Mouse (Mus musculus) ovary, postnatal 36 days (tissue): ENCODE data around the gene Col18a1.
A peak's percentile ranks its signal among the peaks of the same experiment; 100 is the strongest.

Experiments
- DNase-seq: peaks from one replicate; pipeline ENCODE4 v3.0.0; 2022; ENCODE audit warnings: low spot score, mixed read lengths

The Col18a1 gene

GRCm38 (mm10) chr10:77165963-77166717, at the start of gene Col18a1:
Col18a1 (minus strand) TSS chr10:77166548.
- DNase-seq: peak; percentile 57

- DNase-seq: no peak
These were observed 49.3 kb upstream of the Col18a1 start for GRCm38 (mm10) chr10:77215641-77216040.

DNA sequence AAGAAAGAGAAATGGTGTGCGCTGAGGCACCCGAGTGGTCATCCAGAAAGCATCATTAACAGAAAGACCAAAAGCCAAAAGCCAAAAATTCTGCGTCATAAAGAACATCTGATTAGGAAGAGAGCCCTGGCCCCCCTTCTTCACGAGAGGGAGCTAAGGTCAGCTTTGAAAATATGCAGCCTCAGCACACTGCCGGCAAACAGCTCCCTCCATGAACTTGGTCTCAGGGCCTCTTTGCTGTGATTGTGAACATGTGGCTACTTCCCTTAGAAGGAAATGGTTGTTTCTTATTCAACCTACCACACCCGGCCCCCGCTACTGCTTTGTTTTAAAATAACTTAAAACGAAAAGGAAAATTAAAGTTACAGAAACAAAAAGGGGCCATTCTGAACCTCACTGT, 48.2 kb upstream of the Col18a1 start:
- DNase-seq: no peak

DNA sequence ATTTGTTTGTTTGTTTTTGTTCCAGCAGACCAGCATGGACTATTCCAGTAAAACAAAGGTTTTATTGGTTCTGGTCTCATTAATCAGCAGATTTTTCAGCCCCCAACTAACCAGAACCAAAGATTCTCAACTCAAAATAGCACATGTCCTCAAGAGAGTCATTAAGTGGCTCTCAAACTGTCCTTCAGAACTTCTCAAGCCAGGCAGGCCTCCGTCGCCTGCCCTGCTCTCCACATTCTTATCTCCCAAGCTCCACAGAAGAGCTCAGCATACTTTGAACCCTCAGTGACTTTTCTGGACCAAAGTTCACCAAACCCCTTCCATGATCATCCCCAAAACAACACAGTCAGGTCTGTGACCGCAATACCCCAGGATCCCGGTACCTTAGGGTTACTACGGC, 47.1 kb upstream of the Col18a1 start:
- no peak for DNase-seq

DNA sequence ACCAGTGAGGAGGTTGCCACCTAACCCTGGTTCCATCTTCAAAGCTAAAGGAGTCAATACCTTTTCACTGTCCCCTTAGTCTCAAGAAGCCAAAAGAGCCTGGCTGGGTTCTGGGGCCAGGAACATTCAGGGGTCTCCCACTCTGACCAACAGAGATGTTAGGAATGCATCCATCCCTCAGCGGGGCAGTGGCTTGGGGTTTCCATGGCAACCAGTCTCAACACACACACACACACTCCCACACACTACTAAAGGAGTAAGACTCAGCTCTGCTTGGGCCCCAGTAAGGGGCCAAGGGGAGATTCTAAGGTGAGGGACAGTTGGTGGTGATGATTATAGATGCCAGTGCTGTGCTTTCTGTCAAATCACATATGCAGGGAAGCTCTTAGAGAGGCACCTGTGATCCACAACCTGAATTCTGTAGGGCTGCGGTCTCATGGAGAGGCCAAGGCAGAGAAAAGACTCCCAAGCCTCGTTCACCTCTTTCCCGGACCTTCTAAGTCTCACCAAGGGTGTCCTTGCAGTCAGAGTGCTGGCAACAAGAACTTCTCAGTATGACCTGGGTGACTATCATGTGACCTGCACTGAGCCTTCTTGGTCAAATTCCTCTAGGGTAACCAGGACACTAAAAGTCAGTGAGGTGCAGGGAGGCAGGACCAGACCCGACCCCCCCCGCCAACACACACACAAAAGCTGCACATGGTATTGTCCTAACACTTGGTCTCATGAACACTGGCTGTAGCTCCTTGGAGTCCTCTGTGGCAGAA, 46.2 kb upstream of the Col18a1 start:
- DNase-seq: no peak

DNA sequence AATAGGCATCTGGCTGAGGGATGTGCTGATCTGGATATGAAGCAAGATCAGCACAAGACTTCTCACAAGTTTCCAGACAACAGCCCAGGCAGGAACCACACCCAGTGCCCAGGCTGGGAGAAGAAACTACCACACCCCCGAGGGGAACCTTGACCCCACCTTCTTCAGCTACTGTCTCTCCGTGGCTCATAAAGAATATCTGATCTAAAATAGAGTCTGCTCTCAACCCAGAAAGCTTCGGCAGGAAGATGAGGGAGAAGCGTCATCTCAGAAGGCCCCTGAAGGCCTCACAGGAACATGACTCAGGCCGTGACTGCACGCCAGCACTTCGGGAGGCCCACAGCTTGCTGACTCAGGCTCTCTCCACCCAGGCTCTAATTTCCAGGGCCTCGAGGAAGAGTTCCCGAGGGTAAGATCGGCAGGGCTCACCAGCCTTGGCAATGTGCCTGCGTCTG, 44.8 kb upstream of the Col18a1 start:
- peak; percentile 40 for DNase-seq

DNA sequence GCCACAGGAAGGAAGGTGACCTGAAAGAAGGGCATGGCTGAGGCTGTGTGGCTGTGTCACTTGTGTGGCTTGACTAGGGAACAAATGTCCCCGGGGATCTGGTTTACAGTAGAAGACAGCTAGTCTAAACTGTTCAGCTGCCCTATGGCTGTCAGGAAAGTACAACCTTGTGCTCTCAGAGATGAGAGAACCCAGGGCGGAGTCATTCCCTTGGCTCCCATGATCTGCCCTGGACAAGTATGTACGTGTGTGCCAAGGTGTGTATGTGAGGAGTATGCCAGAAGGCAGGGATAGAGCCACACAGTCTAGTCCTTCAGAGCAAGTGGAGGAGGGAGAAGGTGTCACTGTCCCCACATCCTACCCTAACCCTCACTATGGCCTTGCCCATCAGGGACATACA, 44.3 kb upstream of the Col18a1 start:
- DNase-seq: no peak

DNA sequence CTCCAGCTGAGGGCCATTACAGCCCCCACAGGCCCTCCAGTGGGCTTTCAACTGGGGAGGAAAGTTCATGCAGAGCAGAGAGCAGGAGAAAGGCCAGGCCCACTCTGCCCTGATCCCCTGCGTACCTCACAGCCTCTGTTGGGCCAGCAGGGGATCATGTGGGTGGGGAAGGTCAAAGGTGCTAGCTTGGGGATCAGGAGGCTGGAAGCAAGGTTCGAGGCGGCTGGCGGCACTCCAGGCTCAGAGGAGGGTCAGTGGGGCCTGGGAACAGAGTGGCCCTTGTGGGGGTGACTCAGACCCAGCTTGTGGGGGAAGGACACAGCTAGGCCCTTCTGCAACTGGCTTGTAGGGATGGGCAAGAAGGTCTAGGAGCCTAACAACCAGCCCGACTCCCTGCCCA, 42.9 kb upstream of the Col18a1 start:
- DNase-seq: no peak

DNA sequence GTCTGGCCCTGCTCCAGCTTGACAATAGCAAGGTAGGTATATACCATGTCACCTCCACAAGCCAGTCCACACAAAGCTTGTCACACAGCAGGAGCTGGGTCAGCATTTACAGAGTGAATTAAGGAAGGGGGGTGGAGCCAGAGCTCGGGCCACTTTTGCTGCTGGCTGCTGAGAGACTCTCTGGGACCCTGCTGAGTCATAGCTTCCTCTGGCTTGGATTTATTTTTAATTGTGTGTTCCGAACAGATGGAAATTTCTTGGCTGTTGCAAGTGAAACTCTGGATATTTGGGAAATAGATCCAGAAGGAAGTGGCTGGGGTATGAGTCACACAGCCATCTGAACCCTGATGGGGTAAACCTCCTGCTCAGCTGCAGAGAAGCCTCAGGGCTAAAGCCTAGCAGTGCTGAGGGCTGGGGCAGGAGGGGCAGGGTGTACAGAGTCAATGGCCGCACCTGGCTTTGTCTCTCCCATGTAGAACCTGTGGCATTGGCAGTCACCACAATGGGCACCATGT, 40.3 kb upstream of the Col18a1 start:
- DNase-seq: no peak

GRCm38 (mm10) chr10:77206134-77206533, 39.8 kb upstream of the Col18a1 start:
- DNase-seq: no peak

DNA sequence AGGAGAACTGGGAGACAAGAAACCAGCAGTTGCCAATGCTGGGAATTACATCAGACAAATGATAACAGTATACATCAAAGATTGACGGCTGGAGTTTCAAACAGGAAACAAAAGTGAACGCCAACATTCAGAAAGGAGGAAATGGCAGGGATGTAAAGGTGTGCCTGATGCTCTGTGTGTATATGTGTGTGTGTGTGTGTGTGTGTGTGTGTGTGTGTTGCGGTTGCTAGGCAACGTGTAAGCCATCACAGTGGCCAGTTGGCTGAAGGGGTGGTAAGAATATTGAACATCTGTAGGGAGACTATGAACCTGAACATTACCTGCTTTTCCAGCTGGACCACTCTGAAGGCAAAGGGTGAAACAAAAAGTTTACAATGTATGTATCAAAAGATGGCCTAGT, 37.6 kb upstream of the Col18a1 start:
- no peak for DNase-seq

DNA sequence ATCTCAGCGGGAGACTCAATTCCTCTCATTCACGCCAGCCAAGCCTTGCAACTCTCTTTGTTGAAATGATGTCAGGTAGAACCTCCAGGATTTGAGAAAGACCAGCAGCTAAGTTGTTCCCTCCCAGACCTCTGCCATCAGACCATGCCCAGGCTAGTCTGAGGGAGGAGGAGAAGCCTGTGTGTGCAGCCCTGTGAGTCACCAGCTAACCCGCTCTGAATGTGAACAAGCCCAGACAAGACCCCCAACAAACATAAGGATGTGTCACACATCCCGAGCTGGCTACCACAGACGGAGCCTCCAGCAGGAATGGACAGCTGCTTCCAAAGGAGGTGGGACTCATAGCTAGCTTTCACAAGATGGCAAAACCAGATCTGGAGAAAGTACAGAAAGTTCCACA, 35.6 kb upstream of the Col18a1 start:
- no peak for DNase-seq

- DNase-seq: no peak
These were observed 33.9 kb upstream of the Col18a1 start for GRCm38 (mm10) chr10:77200295-77200694.

DNA sequence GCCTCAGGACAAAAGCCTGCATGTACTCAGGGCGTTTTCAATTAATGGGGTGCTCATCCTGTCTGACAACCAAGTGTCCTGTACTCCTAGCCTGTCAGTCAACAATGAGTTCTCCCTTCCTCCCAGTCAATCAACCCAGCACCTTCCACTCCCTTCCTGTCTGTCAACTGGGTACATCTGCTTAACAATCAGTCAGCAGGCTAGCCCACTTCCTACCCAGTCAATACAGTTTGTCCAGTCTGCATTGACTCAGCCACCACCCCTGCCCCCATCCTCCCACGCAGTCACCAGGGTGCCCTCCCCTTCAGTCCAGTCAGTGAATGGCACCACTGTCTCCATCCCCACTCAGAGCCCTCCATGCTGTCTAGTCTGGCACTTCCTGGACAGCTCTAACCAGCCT, 32.9 kb upstream of the Col18a1 start:
- DNase-seq: no peak

GRCm38 (mm10) chr10:77197469-77198209, 31.3 kb upstream of the Col18a1 start:
- DNase-seq: no peak

GRCm38 (mm10) chr10:77196676-77197075, 30.3 kb upstream of the Col18a1 start:
- no peak for DNase-seq

DNA sequence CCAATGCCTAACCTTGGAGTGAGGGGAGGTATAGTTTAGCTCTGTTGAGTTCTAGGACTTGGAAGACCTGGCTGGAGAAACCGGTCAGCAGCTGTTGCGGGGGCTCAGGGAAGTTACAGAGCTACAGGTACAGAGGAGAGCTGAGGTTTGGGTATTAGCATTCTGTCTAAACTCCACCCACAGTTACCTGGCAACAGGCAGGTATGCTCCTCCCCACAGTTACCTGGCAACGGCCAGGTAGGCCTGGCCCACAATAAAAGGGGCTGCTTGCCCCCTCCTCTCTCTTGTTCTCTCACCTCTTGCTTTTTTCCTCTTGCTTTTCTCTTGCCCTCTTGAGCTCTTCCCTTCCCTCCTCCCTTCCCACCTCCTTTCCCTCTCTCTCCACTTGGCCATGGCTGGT, 29.8 kb upstream of the Col18a1 start:
- DNase-seq: no peak

- no peak for DNase-seq
These were observed 27.1 kb upstream of the Col18a1 start for GRCm38 (mm10) chr10:77193495-77193894.

- DNase-seq: no peak
These were observed 26.4 kb upstream of the Col18a1 start for GRCm38 (mm10) chr10:77192745-77193144.

DNA sequence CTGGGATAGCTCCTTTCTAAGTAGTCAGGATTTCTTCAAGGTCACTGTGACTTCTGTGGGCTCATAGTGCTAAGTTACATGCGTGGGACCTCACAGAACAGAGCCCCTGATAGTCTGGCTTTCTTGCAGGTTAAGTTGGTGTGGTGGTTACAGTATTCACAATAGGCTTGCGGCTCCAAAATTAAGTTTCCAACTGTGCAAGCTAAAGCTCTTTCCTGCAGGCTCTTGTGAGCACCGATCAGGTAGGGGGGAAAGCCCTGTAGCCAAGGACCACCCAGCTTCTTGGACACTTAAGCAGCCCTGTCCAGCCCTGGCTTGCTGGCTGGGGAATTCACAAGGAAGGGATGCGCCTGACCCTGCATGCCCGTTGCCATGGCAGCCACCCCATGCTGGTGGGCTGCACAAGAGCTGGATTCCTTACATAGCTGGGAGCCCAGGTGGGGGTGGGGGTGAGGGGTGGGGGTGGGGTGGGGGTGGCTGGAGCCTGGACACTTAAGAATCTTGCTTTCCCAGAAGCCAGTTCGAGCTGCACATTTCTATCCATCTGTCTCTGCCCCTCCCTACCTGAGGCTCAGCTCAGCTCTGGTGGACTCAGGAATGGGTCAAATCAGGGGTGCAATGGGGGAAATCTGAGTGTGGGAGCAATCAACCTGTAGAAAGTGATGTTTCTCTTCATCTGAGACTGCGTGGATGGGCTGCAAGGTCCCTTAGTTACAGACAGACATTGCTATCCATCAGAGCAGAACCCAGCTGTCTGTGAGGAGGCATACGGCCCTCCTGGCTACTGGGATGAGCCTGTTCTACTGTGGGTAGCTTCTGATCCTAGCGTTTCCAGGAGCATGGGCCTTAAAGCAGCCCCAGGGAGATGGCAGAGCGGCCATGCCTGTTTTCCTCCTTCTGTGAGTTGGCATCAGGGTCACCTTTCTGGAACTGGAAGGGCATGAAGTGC, 24.9 kb upstream of the Col18a1 start:
- DNase-seq: no peak

DNA sequence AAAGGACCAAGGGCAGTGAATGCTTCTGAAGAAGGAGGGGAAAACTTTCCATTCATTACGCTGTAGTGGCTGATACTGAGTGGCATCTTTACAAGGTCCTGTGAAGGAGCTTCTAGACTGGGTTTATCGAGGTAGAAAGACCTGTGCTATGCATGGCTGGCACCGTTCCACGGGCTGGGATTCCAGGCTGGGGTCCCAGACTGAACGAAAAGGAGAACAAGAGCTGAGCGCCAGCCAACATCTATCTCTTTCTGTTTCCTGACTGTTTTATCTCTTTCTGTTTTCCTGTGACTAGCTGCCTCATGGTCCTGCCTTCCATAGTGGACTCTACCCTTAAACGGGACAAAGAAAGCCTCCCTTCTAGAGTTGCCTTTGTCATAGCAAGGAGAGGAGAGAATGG, 21.1 kb upstream of the Col18a1 start:
- no peak for DNase-seq
